Mouse (Mus musculus) hindbrain, embryonic 10.5 days (tissue): ENCODE results near the gene Ipcef1. TPM values are rescaled to one million over a fixed set of nuclear protein-coding genes. Genes with fewer than 3 reads are reported as not detected.

Experiments
- DNase-seq: peaks from one replicate; pipeline ENCODE4 v3.0.0-alpha.2; 2017; ENCODE audit warnings: low spot score
- H3K27ac ChIP-seq: fragments of 300-500 bp; sonication (generic); 2 replicates; pipeline ENCODE4 v1.5.1; 2016; ENCODE audit warnings: mild to moderate bottlenecking, moderate library complexity
- H3K27me3 ChIP-seq: fragments of 300-500 bp; sonication (generic); 2 replicates; pipeline ENCODE4 v1.6.1; 2016; ENCODE audit warnings: mild to moderate bottlenecking; ENCODE audit not compliant: poor library complexity, insufficient read depth, severe bottlenecking
- H3K36me3 ChIP-seq: fragments of 300-500 bp; sonication (generic); 2 replicates; pipeline ENCODE4 v1.6.1; 2016; ENCODE audit warnings: mild to moderate bottlenecking, moderate library complexity
- H3K4me1 ChIP-seq: fragments of 300-500 bp; sonication (generic); replicated peaks from 2 replicates; pipeline ENCODE4 v1.6.1; 2016; ENCODE audit warnings: mild to moderate bottlenecking
- H3K4me3 ChIP-seq: fragments of 300-500 bp; sonication (generic); 2 replicates; pipeline ENCODE4 v1.5.1; 2016; ENCODE audit warnings: mild to moderate bottlenecking, moderate library complexity
- H3K9me3 ChIP-seq: fragments of 300-500 bp; sonication (generic); 2 replicates; pipeline ENCODE4 v1.6.1; 2016; ENCODE audit warnings: mild to moderate bottlenecking, moderate library complexity
- WGBS: fragments of 180-500 bp; shearing (Covaris S2); methylation state at CpG from one replicate; pipeline ENCODE4 v1.1.7; 2016; 5-methylcytosine and 5-hydroxymethylcytosine counted together
- polyA plus RNA-seq: library from polyadenylated mRNA; unstranded; fragments of >200 nt; fragmentation: Nextera tagmentation; extraction: Ambion mirVana; gene quantifications from 2 replicates; pipeline ENCODE4 v1.2.1, GENCODE M21; 2016

The Ipcef1 gene
- 0.16 and 0.25 TPM in 2 replicates for polyA plus RNA-seq

GRCm38 (mm10) chr10:7052315-7053017, at the start of gene Ipcef1:
Gene Ipcef1 (minus strand): TSS chr10:7052478.
- peak; percentile 27 for DNase-seq
- WGBS: 21% methylated on average over 12 of the region's 12 CpGs
- no peaks in the 10 kb centered on the region for H3K9me3 ChIP-seq
- no peaks in the 10 kb centered on the region for H3K36me3 ChIP-seq
- peak within 1 kb of the TSS; percentile 70 for H3K27ac ChIP-seq
- H3K27me3 ChIP-seq: no peaks in the 10 kb centered on the region
- H3K4me1 ChIP-seq: peaks cover 10% of the 10 kb centered on the region
- no peak within 1 kb of the TSS for H3K4me3 ChIP-seq

GRCm38 (mm10) chr10:7077971-7078370, 25.7 kb upstream of the Ipcef1 start:
- Histone ChIP-seq H3K9me3 (no peaks in the 10 kb centered on the region), H3K27me3 (no peaks in the 10 kb centered on the region), H3K4me3 (no peak overlapping the region), H3K36me3 (no peaks in the 10 kb centered on the region), H3K27ac (no peak overlapping the region), H3K4me1 (0 out of 2 replicates have a peak, but pooled peaks cover 4% of the 10 kb centered on the region)
- no peak for DNase-seq
- WGBS: 90% methylated on average over 1 of the region's 1 CpGs

- no peaks in the 10 kb centered on the region for H3K27me3 ChIP-seq
- H3K4me3 ChIP-seq: no peak overlapping the region
- 0 out of 2 replicates have a peak, but pooled peaks cover 4% of the 10 kb centered on the region for H3K4me1 ChIP-seq
- 84% methylated on average over 7 of the region's 7 CpGs for WGBS
- no peaks in the 10 kb centered on the region for H3K9me3 ChIP-seq
- no peak overlapping the region for H3K27ac ChIP-seq
- no peaks in the 10 kb centered on the region for H3K36me3 ChIP-seq
- DNase-seq: no peak
These were observed 25.1 kb upstream of the Ipcef1 start for GRCm38 (mm10) chr10:7077389-7077808.

DNA sequence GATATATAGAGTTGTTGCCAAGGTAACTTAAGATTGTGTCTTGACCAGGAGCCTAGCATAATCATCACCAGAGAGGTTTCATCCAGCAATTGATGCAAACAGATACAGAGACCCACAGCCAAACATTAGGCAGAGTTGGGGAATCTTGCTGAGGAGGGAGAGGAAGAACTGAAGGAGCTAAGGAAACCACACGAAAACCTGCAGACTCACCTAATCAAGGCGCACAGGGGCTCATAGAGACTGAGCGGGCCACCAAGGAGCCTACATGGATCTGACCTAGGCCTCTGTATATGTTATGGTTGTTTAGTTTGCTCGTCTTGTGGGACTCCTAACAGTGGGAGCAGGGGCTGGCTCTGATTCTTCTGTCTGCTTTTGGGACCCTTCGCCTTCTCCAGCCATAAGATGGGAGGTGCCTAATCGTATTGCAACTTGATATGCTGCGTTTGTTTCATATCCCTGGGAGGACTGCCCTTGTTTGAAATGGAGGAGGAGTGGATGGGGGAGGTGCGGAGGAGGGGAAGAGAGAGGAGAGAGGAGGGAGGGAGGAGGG, 24.5 kb upstream of the Ipcef1 start:
- Histone ChIP-seq H3K27me3 (no peaks in the 10 kb centered on the region), H3K27ac (no peak overlapping the region), H3K9me3 (no peaks in the 10 kb centered on the region), H3K4me1 (0 out of 2 replicates have a peak, but pooled peaks cover 4% of the 10 kb centered on the region), H3K36me3 (no peaks in the 10 kb centered on the region), H3K4me3 (no peak overlapping the region)
- 51% methylated on average over 7 of the region's 8 CpGs for WGBS
- peak; percentile 13 for DNase-seq

DNA sequence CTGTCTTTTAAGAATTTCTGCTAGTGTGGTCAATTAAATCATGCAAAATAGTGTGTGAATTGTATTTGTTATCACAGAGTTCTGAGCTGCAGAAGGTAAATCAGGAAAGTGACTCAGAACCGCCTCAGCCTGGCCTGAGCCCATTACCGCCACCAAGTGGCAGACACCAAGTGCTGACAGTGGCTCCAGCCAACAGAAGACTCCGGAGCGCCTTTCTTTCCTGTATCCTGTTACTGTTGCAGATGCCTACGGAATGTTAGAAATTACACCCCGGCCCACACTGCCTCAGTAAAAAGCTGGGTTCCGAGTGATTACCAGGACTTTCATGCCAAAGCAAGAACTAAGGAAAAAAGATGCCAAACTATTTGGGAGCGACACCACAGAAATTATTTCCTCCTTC, 23.9 kb upstream of the Ipcef1 start:
- WGBS: 16% methylated on average over 8 of the region's 8 CpGs
- Histone ChIP-seq H3K36me3 (no peaks in the 10 kb centered on the region), H3K9me3 (no peaks in the 10 kb centered on the region), H3K27me3 (no peaks in the 10 kb centered on the region), H3K4me1 (0 out of 2 replicates have a peak, but pooled peaks cover 4% of the 10 kb centered on the region), H3K4me3 (no peak overlapping the region), H3K27ac (no peak overlapping the region)
- DNase-seq: peak; percentile 68

GRCm38 (mm10) chr10:7075661-7076060, 23.4 kb upstream of the Ipcef1 start:
- WGBS: 92% methylated on average over 2 of the region's 2 CpGs
- DNase-seq: no peak
- Histone ChIP-seq H3K9me3 (no peaks in the 10 kb centered on the region), H3K4me3 (no peak overlapping the region), H3K36me3 (no peaks in the 10 kb centered on the region), H3K27me3 (no peaks in the 10 kb centered on the region), H3K4me1 (0 out of 2 replicates have a peak, but pooled peaks cover 4% of the 10 kb centered on the region), H3K27ac (no peak overlapping the region)

DNA sequence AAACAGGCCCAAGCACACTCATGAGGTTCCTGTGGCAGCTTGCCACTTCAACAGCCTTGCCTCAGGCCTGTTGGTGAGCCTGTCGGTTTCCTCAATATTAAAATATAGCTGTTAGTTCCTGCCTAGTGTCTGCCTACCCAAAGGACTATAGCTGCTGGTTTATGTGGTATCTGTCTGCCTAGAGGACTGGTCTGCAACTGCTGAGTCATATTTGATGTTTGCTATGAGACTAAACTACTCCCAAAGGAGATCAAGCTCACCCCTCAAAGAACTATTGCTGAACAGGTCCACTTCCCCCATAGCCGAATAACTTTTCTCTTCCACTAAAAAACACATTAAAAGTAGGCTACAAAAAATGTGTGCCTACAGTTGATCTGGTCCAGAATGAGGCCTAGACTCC, 22.0 kb upstream of the Ipcef1 start:
- no peak overlapping the region for H3K4me3 ChIP-seq
- H3K36me3 ChIP-seq: no peaks in the 10 kb centered on the region
- DNase-seq: no peak
- no peak overlapping the region for H3K27ac ChIP-seq
- 90% methylated on average over 2 of the region's 2 CpGs for WGBS
- no peaks in the 10 kb centered on the region for H3K9me3 ChIP-seq
- peaks cover 4% of the 10 kb centered on the region; the same call in 1 of the 2 replicates for H3K4me1 ChIP-seq
- no peaks in the 10 kb centered on the region for H3K27me3 ChIP-seq

DNA sequence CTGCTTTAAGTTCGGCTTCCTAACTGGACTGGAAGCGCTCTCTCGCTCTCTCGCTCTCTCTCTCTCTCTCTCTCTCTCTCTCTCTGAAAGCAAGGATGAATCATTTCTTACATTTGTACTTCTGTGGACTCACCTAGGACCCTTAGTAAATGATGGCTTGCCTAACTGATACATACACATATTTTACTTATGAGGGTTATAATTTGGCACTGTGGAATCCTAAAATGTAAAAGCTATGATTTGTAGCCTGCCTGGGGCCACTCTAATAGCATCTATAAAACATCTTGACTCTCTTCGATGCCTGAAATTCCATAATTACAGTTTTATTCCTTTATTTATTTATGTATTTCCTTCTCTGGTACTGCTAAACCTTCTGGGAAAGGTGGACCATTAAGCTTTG, 18.6 kb upstream of the Ipcef1 start:
- Histone ChIP-seq H3K27ac (no peak overlapping the region), H3K4me1 (no peaks in the 10 kb centered on the region; the same call in 1 of the 2 replicates), H3K36me3 (no peaks in the 10 kb centered on the region), H3K9me3 (no peaks in the 10 kb centered on the region), H3K4me3 (no peak overlapping the region), H3K27me3 (no peaks in the 10 kb centered on the region)
- WGBS: 91% methylated on average over 5 of the region's 5 CpGs
- no peak for DNase-seq

GRCm38 (mm10) chr10:7070100-7070835, 18.0 kb upstream of the Ipcef1 start:
- Histone ChIP-seq H3K9me3 (no peaks in the 10 kb centered on the region), H3K36me3 (no peaks in the 10 kb centered on the region), H3K27me3 (no peaks in the 10 kb centered on the region), H3K4me3 (no peak overlapping the region), H3K27ac (no peak overlapping the region), H3K4me1 (no peaks in the 10 kb centered on the region; the same call in 1 of the 2 replicates)
- DNase-seq: no peak
- WGBS: 65% methylated on average over 8 of the region's 8 CpGs

DNA sequence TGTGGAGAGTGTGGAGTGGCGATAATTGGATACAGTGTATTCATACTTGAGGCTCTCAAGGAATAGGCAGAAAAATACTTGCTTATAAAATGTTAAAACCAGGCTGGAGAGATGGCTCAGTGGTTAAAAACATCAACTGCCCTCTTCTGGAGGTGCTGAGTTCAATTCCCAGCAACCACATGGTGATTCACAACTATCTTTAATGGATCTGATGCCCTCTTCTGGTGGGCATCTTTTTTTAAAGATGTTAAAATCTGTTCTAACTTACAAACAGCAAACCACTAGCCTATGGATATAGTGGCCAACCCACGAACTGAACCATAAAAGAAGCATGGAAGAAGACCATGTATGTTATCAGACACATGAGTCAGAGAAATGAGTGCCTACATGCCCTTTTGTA, 16.8 kb upstream of the Ipcef1 start:
- Histone ChIP-seq H3K4me3 (no peak overlapping the region), H3K4me1 (no peaks in the 10 kb centered on the region; the same call in 1 of the 2 replicates), H3K27me3 (no peaks in the 10 kb centered on the region), H3K36me3 (no peaks in the 10 kb centered on the region), H3K9me3 (no peaks in the 10 kb centered on the region), H3K27ac (no peak overlapping the region)
- no peak for DNase-seq
- 84% methylated on average over 2 of the region's 2 CpGs for WGBS

GRCm38 (mm10) chr10:7068608-7069007, 16.3 kb upstream of the Ipcef1 start:
- Histone ChIP-seq H3K36me3 (no peaks in the 10 kb centered on the region), H3K9me3 (no peaks in the 10 kb centered on the region), H3K4me1 (no peaks in the 10 kb centered on the region; the same call in 1 of the 2 replicates), H3K27me3 (no peaks in the 10 kb centered on the region), H3K4me3 (no peak overlapping the region), H3K27ac (no peak overlapping the region)
- DNase-seq: no peak
- WGBS: 65% methylated on average over 12 of the region's 12 CpGs

- WGBS: 87% methylated on average over 9 of the region's 9 CpGs
- DNase-seq: no peak
These were observed 11.6 kb upstream of the Ipcef1 start for GRCm38 (mm10) chr10:7063752-7064457.

More at GRCm38 (mm10) chr10:7063752-7064457, 11.6 kb upstream of the Ipcef1 start:
- Histone ChIP-seq H3K36me3 (no peaks in the 10 kb centered on the region), H3K27me3 (no peaks in the 10 kb centered on the region), H3K27ac (no peak overlapping the region), H3K9me3 (no peaks in the 10 kb centered on the region), H3K4me1 (no peaks in the 10 kb centered on the region), H3K4me3 (no peak overlapping the region)
